Mouse (Mus musculus) G1E (cell line): Measurements from ENCODE around the gene Cdiptos.

ENCODE experiments used
- CTCF ChIP-seq: IDR thresholded peaks from 2 replicates; pipeline ENCODE4 v1.5.1; 2012; ENCODE audit warnings: low read depth, low read length, inconsistent platforms, mixed read lengths
- GATA2 ChIP-seq: IDR thresholded peaks from 2 replicates; pipeline ENCODE4 v1.6.1; 2012; ENCODE audit warnings: low read depth, low read length, inconsistent platforms, borderline replicate concordance

GRCm38 (mm10) chr7:127016486-127016938, 40.6 kb upstream of the Cdiptos start:
- TF ChIP-seq GATA2 (no peak), CTCF (no peak)
